Mouse (Mus musculus) midbrain, embryonic 13.5 days (tissue): Measurements from ENCODE around the gene Ifi202b. TPM values are rescaled to one million over a fixed set of nuclear protein-coding genes. Genes with fewer than 3 reads are reported as not detected.
"Not testable (repeated sequence)": the region's sequence is repeated elsewhere in the genome, so short reads cannot be mapped to it uniquely, and the experiment has no call there.

Source experiments
- ATAC-seq: fragments of 200-750 bp; cut with Nextera tagmentation; 2 replicates; pipeline ENCODE4 v1.8.0; 2017; ENCODE audit warnings: mild to moderate bottlenecking, moderate TSS enrichment, moderate library complexity
- H3K27ac ChIP-seq: fragments of 300-500 bp; sonication (generic); 2 replicates; pipeline ENCODE4 v1.5.1; 2015; ENCODE audit warnings: inconsistent platforms, mild to moderate bottlenecking, moderate library complexity
- H3K27me3 ChIP-seq: fragments of 300-500 bp; sonication (generic); 2 replicates; pipeline ENCODE4 v1.6.1; 2015; ENCODE audit warnings: mild to moderate bottlenecking, inconsistent platforms
- H3K36me3 ChIP-seq: fragments of 300-500 bp; sonication (generic); 2 replicates; pipeline ENCODE4 v1.6.1; 2015; ENCODE audit warnings: mild to moderate bottlenecking, inconsistent platforms
- H3K4me1 ChIP-seq: fragments of 300-500 bp; sonication (generic); replicated peaks from 2 replicates; pipeline ENCODE4 v1.6.1; 2015; ENCODE audit warnings: inconsistent platforms
- H3K4me2 ChIP-seq: fragments of 300-500 bp; sonication (generic); replicated peaks from 2 replicates; pipeline ENCODE4 v1.6.1; 2015; ENCODE audit warnings: moderate library complexity, mild to moderate bottlenecking, inconsistent platforms
- H3K4me3 ChIP-seq: fragments of 300-500 bp; sonication (generic); replicated peaks from 2 replicates; pipeline ENCODE4 v1.5.1; 2015; ENCODE audit warnings: mild to moderate bottlenecking, inconsistent platforms
- H3K9ac ChIP-seq: fragments of 300-500 bp; sonication (generic); replicated peaks from 2 replicates; pipeline ENCODE4 v1.6.1; 2015; ENCODE audit warnings: mild to moderate bottlenecking, inconsistent platforms
- H3K9me3 ChIP-seq: fragments of 300-500 bp; sonication (generic); 2 replicates; pipeline ENCODE4 v1.6.1; 2016; ENCODE audit warnings: mild to moderate bottlenecking, inconsistent platforms
- WGBS: fragments of 180-500 bp; shearing (Covaris S2); methylation state at CpG from one replicate; pipeline ENCODE4 v1.1.7; 2015; 5-methylcytosine and 5-hydroxymethylcytosine counted together
- polyA plus RNA-seq: library from polyadenylated mRNA; unstranded; fragments of >200 nt; fragmentation: Nextera tagmentation; extraction: Ambion mirVana; gene quantifications from 2 replicates; pipeline ENCODE4 v1.2.1, GENCODE M21; 2015

Ifi202b gene
- not detected in 2 replicates for polyA plus RNA-seq

DNA sequence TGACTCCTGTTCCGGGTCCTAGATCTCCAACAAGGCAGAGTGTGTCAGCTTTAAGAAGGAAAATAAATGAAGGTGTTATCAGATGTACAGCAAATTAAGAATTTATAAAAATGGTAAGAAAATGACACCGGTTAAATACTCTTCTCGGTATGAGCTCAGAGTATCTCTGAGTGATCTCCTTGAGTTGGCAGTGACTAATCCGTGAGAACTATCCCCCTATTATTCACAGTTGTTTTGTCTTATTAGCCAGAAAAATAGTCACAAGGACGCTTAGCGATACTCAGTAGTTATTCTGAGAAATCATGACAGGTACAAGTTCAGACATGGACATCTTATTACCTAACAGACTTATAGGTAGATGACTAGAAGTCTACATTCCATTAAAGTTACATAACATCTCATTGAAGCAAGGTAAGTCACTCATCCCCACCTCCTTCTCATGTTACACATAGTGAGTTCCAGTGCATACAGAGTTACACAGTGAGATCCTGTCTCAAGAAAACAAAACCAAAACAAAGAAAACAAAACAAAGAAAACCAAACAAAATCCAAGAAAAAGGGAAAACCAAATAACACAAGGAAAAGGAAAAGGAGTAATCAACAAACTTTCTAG is at the start of gene Ifi202b:
Ifi202b (minus strand) TSS at position 51 of the 612 bp plus-strand sequence.
- H3K4me3 ChIP-seq, H3K27me3 ChIP-seq, H3K27ac ChIP-seq, H3K4me2 ChIP-seq, H3K36me3 ChIP-seq, H3K4me1 ChIP-seq, H3K9me3 ChIP-seq, H3K9ac ChIP-seq, ATAC-seq: not testable (repeated sequence)
- WGBS = 88% methylated on average over 6 of the region's 6 CpGs

DNA sequence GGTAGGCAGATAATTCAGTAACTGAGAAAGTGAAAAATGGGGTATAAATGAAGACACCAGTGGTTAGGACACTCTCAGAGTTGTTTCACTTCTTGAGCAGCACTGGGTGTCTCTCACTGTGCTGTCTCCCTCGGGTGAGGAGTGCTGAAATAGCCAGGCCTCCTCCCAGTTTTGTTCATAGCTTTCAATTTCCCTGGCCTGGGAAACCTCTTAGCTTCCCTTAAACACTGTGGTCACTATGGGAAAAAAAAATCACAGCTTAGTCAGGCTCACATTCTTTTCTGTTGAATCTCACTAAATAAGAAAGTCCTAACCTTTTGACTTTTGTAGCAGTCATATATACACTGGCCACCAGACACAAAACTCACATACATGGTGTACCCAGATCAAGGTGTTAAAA is 49.2 kb upstream of the Ifi202b start, which contains the start of gene Ifi205:
Ifi205 (minus strand) TSS at position 113 of the 400 bp plus-strand sequence.
- 60% methylated on average over 1 of the region's 1 CpGs for WGBS
- Histone ChIP-seq H3K36me3 (no peaks in the 10 kb centered on the region), H3K27me3 (no peaks in the 10 kb centered on the region), H3K9me3 (no peaks in the 10 kb centered on the region), H3K4me3 (no peak within 1 kb of the TSS), H3K4me2 (no peak within 1 kb of the TSS), H3K4me1 (no peaks in the 10 kb centered on the region), H3K27ac (no peak within 1 kb of the TSS), H3K9ac (no peak within 1 kb of the TSS)
- no peak for ATAC-seq

DNA sequence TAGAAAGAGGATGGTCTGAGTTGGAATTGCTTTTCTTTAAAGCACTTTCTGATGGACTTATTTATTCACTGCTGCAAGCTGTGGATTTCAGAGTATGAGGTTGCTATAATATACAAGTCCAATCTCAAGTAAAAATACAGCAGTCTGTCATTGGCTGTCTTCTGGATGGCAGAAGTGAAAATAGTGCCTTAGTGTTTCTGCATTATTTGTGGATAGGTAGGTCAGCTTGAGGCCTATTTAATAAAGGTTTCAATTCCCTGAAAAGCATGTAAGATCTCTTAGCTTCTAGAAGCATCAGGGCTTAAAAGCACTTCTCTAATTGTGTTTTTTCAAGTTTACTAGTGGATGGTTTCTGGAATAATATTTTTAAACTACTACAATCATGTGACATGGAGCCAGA is 24.5 kb upstream of the Ifi202b start:
- H3K4me3 ChIP-seq, H3K9me3 ChIP-seq, H3K27ac ChIP-seq, H3K4me1 ChIP-seq, H3K27me3 ChIP-seq, H3K36me3 ChIP-seq, H3K4me2 ChIP-seq, H3K9ac ChIP-seq, ATAC-seq: not testable (repeated sequence)

DNA sequence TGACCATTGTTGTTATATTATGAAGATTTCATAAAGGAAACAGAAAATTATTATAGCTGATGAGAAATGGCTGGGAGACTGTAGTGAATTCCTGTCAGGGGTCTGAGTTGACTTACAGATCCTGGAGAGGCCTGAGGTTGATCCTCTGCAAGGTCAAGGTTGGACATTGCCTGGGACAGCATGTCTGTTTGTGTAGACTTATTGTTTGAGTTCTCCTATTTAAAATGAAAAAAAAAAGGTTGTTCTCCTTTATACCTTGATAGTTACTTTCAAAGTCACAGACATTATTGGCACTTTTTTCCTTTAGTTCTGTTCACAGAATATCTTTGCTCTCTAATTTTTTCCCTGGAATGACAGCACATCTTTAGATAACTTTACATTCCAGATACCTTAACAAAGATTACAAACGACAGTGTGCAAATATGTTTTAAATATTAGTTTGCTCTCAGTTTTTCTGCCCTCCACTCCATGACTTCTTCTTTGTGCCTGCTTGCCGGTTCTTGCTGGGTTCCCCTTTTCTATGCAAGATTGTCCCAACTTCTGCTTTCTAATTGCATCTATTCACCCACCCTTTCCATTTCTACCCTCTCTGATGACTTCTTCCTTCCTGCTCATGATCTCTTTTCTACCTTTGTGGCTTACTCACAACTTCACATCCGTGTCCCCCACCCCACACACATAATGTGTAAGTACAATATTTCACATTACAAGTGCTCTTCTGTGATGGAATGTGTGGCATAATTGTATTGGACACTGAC is 22.0 kb upstream of the Ifi202b start:
- H3K4me3 ChIP-seq, H3K36me3 ChIP-seq, H3K4me1 ChIP-seq, H3K4me2 ChIP-seq, H3K27me3 ChIP-seq, H3K9ac ChIP-seq, H3K9me3 ChIP-seq, ATAC-seq, H3K27ac ChIP-seq: not testable (repeated sequence)
- 77% methylated on average over 2 of the region's 3 CpGs for WGBS

DNA sequence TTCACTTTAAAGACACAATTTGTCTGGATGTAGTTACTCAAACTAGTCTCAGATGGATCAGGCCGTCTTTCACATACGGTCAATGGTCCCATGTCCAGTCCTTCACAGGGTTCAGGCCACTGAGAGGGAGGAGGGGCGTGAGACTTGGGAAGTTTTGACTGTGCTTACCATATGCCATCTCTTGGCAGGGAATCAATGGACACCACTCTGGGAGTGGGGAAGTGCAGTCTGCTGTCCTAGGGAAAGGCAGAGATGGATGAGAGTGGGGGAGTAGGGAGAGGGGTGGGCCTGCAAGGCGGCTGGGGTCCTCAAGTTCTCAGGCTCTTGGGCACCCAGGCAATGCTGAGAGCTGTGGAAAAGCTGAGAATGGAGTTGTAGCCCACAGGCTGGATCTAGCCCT is 12.5 kb upstream of the Ifi202b start:
- Histone ChIP-seq H3K27me3 (no peaks in the 10 kb centered on the region), H3K4me3 (no peak overlapping the region), H3K4me1 (no peaks in the 10 kb centered on the region), H3K36me3 (no peaks in the 10 kb centered on the region), H3K4me2 (no peak overlapping the region), H3K27ac (no peak overlapping the region), H3K9ac (no peak overlapping the region), H3K9me3 (no peaks in the 10 kb centered on the region)
- 94% methylated on average over 4 of the region's 4 CpGs for WGBS
- no peak for ATAC-seq

DNA sequence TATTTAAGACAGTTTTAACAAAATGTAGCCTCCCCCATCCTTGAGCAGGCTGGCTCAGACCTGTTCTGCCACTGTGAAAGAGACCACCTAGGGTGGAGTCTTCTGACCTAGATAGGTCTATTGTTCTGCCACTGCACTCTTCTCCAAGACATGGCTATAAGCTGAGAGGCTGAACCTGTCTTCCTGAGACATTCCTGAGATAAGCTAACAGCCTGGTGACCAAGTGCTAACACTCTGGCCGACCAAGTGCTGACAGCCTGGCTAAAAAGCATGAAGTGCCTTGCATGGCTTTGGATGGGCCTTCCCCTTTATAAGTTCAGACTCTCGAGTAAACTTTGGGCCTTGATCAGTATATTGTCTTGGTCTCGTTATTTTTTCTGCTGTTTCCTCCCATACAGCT is 1.5 kb downstream of the Ifi202b start:
- H3K36me3 ChIP-seq, H3K9me3 ChIP-seq, H3K27ac ChIP-seq, H3K4me3 ChIP-seq, H3K4me1 ChIP-seq, ATAC-seq, H3K9ac ChIP-seq, H3K27me3 ChIP-seq, H3K4me2 ChIP-seq: not testable (repeated sequence)
- WGBS = 68% methylated on average over 3 of the region's 3 CpGs

DNA sequence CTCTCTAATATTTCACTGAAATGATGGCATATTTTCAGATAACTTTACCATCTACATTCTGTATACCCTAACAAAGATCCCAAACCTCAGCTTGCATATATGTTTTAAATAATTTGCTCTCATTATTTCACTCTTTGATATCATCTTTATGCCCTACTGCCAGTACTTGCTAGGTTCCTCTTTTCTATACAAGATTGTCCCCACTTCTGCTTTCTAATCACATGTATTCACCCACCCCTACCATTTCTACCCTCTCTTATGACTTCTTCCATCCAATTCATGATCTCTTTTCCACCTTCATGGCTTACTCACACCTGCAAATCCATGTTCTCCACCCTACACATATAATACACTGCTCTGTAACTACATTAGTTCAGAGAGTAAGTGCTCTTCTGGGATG is 4.9 kb downstream of the Ifi202b start:
- ATAC-seq = no peak
- no peaks in the 10 kb centered on the region for H3K27me3 ChIP-seq
- H3K9ac ChIP-seq = no peak overlapping the region
- no peaks in the 10 kb centered on the region for H3K4me1 ChIP-seq
- H3K4me2 ChIP-seq = no peak overlapping the region
- H3K36me3 ChIP-seq = no peaks in the 10 kb centered on the region
- H3K27ac ChIP-seq = no peak overlapping the region
- no peaks in the 10 kb centered on the region for H3K9me3 ChIP-seq
- no peak overlapping the region for H3K4me3 ChIP-seq

DNA sequence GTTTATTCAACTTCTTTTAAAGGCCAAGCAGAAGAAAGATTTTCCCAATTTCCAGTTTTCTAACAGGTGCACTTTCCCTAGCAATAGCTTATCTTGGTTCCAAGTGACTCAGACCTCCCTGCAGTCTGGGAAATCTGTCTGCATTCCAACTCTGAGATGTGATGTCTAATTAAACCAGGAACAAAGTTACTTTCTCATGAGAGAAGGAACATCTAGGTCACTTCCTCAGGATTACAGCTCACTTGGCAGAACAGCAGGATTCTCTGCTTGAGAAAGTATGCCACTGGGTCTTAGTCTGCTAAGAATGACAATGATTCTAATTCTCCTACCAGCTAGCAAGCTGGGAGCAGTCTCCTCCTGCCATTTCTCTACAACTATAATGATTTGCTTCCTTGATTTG is 9.4 kb downstream of the Ifi202b start:
- Histone ChIP-seq H3K9ac (no peak overlapping the region), H3K4me3 (no peak overlapping the region), H3K36me3 (no peaks in the 10 kb centered on the region), H3K4me2 (no peak overlapping the region), H3K9me3 (no peaks in the 10 kb centered on the region), H3K27ac (no peak overlapping the region), H3K27me3 (no peaks in the 10 kb centered on the region), H3K4me1 (no peaks in the 10 kb centered on the region)
- no peak for ATAC-seq

DNA sequence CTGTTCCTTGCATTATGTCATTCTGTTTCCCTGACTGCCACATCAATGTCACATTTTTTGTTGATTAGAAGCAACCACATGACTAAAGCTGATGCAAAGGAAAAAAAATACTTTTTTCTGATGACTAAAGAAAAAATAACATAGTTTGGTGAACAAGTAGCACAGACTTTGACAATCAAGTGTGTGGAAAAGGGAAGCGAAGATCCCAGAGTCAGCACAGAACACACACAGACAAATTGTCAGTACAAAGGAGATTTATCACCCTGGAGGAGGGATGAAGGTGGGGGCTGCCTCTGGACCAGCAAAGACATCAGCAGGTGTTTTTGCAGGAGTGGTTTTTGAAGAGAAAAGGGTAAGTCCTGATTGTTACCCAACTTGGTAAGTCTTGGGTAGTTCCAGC is 21.1 kb downstream of the Ifi202b start:
- WGBS = 86% methylated on average over 1 of the region's 1 CpGs
- H3K4me1 ChIP-seq, H3K4me3 ChIP-seq, ATAC-seq, H3K4me2 ChIP-seq, H3K9me3 ChIP-seq, H3K27ac ChIP-seq, H3K27me3 ChIP-seq, H3K9ac ChIP-seq, H3K36me3 ChIP-seq: not testable (repeated sequence)

DNA sequence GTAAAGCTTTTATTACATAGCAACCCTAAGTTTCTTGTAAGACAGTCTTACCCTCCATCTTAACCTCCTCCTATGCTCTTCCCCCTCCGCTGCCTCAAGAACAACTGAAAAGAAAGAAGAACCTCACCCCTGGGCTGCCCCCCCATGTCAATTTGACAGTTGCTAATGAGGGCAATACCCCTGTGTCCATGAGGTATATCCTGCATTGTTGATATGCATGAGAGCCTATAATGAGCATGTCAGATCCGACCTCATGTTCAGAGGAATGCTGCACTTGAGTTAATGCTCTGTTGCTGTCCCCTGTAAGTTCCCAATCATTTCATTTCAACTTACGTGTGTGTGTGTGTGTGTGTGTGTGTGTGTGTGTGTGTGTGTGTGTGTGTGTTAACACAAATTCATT is 22.5 kb downstream of the Ifi202b start:
- H3K36me3 ChIP-seq, H3K27ac ChIP-seq, H3K9me3 ChIP-seq, H3K4me1 ChIP-seq, H3K4me3 ChIP-seq, H3K9ac ChIP-seq, H3K4me2 ChIP-seq, H3K27me3 ChIP-seq: not testable (repeated sequence)
- WGBS = 66% methylated on average over 3 of the region's 3 CpGs
- peak; percentile 56; the same call in 1 of the 2 replicates for ATAC-seq

DNA sequence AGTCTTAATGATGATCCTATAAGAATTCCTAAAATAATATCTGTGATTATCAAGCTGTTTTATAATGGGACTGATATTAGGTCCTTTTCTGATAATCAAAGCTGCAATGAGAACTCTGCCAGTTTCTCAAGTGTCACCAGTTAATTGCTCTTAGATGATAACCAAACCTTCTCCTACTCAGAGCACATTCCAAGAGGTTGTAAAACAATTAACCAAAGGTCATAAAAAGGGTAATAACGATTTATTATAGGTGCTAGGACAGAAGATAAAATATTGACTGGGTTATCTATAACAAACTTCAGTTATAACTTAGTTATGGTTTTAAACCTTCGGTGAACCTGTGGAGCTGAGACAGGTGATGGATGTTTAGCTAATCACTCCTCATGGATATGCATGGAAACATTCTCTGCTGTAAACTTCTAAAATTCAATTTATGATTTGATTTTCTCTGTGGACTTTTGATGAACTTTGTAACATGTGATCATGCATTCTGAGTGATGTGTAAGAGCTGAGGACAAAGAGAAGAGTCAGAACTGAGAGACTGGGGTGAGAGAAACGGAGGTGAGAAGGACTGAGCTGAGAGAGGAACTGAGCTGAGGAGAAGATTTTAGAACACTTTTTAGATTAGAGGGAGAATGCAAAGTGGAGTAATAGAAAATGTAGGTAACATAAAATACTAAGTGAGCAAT is 26.6 kb downstream of the Ifi202b start:
- H3K4me1 ChIP-seq, H3K36me3 ChIP-seq, H3K4me2 ChIP-seq, H3K4me3 ChIP-seq, H3K27ac ChIP-seq, H3K9me3 ChIP-seq, H3K9ac ChIP-seq, H3K27me3 ChIP-seq, ATAC-seq: not testable (repeated sequence)
- WGBS = 81% methylated on average over 3 of the region's 3 CpGs

DNA sequence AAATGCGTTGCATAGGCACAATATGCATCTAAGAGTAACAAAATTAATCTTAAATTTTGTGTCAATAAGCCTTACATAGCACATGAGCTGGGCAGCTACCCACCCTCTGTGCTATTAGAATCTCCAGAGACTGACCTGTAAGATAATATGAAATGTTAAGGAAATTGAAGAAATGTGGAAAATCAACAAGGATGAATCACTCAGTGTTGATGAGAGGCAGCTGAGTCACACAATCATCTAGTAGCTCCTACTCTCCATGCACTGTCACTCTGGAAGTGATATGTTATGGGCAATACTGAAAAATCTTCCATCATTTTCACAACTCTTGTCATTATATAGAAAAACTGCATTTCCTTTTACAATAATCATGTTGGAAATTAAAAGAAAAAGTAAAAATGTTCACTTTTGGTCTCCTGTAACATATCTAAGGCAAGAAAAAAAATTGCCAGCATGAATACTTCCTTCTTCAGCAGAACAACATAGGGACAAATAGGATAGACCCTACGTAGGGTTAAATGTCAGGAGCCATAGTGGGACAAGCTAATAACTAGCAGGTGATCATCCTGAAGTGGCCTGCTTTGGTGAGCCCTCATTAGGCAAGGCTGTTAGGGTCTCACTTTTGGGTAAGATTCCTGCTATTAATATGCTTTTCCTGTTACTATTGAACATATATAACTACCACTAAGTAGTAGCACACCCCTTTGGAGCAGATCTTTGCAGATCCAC is 27.3 kb downstream of the Ifi202b start:
- ATAC-seq = no peak
- WGBS = 89% methylated on average over 2 of the region's 2 CpGs
- H3K27ac ChIP-seq = no peak overlapping the region
- no peak overlapping the region for H3K4me3 ChIP-seq
- no peak overlapping the region for H3K4me2 ChIP-seq
- H3K9ac ChIP-seq = no peak overlapping the region
- H3K36me3 ChIP-seq = no peaks in the 10 kb centered on the region
- H3K9me3 ChIP-seq = no peaks in the 10 kb centered on the region
- no peaks in the 10 kb centered on the region for H3K4me1 ChIP-seq
- no peaks in the 10 kb centered on the region for H3K27me3 ChIP-seq
